Mouse (Mus musculus) CH12.LX (cell line): ENCODE measurements at regions not wholly inside any gene's neighbourhood (a gene's known extent, or its start where the extent isn't known, plus 50 kb on each side); places are given as distances from the start of the nearest gene placed in this dataset.

Experiments used
- DNase-seq: peaks from one replicate; pipeline ENCODE4 v3.0.0-alpha.2; 2013; ENCODE audit errors: extremely low read depth
- H3K27ac ChIP-seq: 2 replicates; pipeline ENCODE4 v1.5.1; 2012; ENCODE audit warnings: low read depth, mild to moderate bottlenecking, control low read depth, moderate library complexity; ENCODE audit not compliant: insufficient read depth
- H3K27me3 ChIP-seq: replicated peaks from 2 replicates; pipeline ENCODE3; 2012; ENCODE audit warnings: inconsistent platforms
- H3K36me3 ChIP-seq, 2 experiments: replicated peaks in 1 of 2; 2 replicates each; pipeline versions ENCODE3 to v1.6.1; 2012; ENCODE audit warnings: inconsistent platforms in 1 of 2, low read length in 1 of 2, mild to moderate bottlenecking in 1 of 2, mixed read lengths in 1 of 2, moderate library complexity in 1 of 2; ENCODE audit not compliant: control insufficient read depth in 1 of 2, insufficient read depth in 1 of 2
- H3K4me1 ChIP-seq, 2 experiments: 2 replicates each; pipeline ENCODE4 v1.6.1; 2012; ENCODE audit warnings: inconsistent platforms in 1 of 2, moderate library complexity in 1 of 2; ENCODE audit not compliant: insufficient read depth in 2 of 2, control insufficient read depth in 1 of 2
- H3K4me2 ChIP-seq: 2 replicates; pipeline ENCODE4 v1.6.1; 2012; ENCODE audit warnings: low read depth, mild to moderate bottlenecking, control low read depth; ENCODE audit not compliant: poor library complexity, insufficient read depth, severe bottlenecking
- H3K4me3 ChIP-seq, 3 experiments: fragments of 150-350 bp in 1 of 3; sonication (generic) in 1 of 3; replicated peaks in 1 of 3; 2 replicates each; pipeline versions ENCODE3 to v1.5.1; 2011 to 2012; ENCODE audit warnings: low read depth in 2 of 3, low read length in 2 of 3, mild to moderate bottlenecking in 2 of 3, moderate library complexity in 2 of 3, control low read depth in 1 of 3, improper control_type of control experiment in 1 of 3, inconsistent platforms in 1 of 3, mixed read lengths in 1 of 3; ENCODE audit not compliant: poor library complexity in 1 of 3
- H3K79me2 ChIP-seq: replicated peaks from 2 replicates; pipeline ENCODE4 v1.6.1; 2012; ENCODE audit warnings: mild to moderate bottlenecking, moderate library complexity; ENCODE audit not compliant: control insufficient read depth, poor library complexity, insufficient read depth, severe bottlenecking; ENCODE audit errors: extremely low read depth
- H3K9ac ChIP-seq: 2 replicates; pipeline ENCODE4 v1.6.1; 2012; ENCODE audit warnings: low read depth, mild to moderate bottlenecking, control low read depth, moderate library complexity; ENCODE audit not compliant: insufficient read depth
- H3K9me3 ChIP-seq: replicated peaks from 2 replicates; pipeline ENCODE3; 2012; ENCODE audit warnings: low read length, inconsistent platforms, mixed read lengths
- BHLHE40 ChIP-seq: IDR thresholded peaks from 2 replicates; pipeline ENCODE4 v1.6.1; 2011; ENCODE audit warnings: mild to moderate bottlenecking, low read depth, low read length, improper control_type of control experiment
- CHD1 ChIP-seq: IDR thresholded peaks from 2 replicates; pipeline ENCODE4 v1.6.1; 2012; ENCODE audit warnings: low read depth, low read length, improper control_type of control experiment, inconsistent platforms
- CHD2 ChIP-seq: IDR thresholded peaks from 2 replicates; pipeline ENCODE4 v1.6.1; 2011; ENCODE audit warnings: low read length, improper control_type of control experiment
- CTCF ChIP-seq, 2 experiments: IDR thresholded peaks in 1 of 2; conservative IDR thresholded peaks in 1 of 2; 2 replicates each; pipeline ENCODE4 v1.5.1; 2011 to 2012; ENCODE audit warnings: low read depth in 2 of 2, low read length in 2 of 2, improper control_type of control experiment in 1 of 2, inconsistent platforms in 1 of 2, mild to moderate bottlenecking in 1 of 2, moderate library complexity in 1 of 2
- E2F4 ChIP-seq: IDR thresholded peaks from 2 replicates; pipeline ENCODE4 v1.6.1; 2011; ENCODE audit warnings: low read depth, low read length, improper control_type of control experiment; ENCODE audit not compliant: insufficient replicate concordance
- EP300 ChIP-seq: IDR thresholded peaks from 2 replicates; pipeline ENCODE4 v1.6.1; 2011; ENCODE audit warnings: low read length, improper control_type of control experiment
- ETS1 ChIP-seq: conservative IDR thresholded peaks from 2 replicates; pipeline ENCODE4 v1.6.1; 2012; ENCODE audit warnings: low read depth, mild to moderate bottlenecking, inconsistent platforms, low read length, improper control_type of control experiment, moderate library complexity
- HCFC1 ChIP-seq: IDR thresholded peaks from 2 replicates; pipeline ENCODE4 v1.6.1; 2012; ENCODE audit warnings: low read depth, mild to moderate bottlenecking, inconsistent platforms, low read length, improper control_type of control experiment
- IRF4 ChIP-seq: IDR thresholded peaks from 2 replicates; pipeline ENCODE4 v1.6.1; 2014; ENCODE audit warnings: low read depth, mild to moderate bottlenecking, inconsistent platforms, low read length, improper control_type of control experiment
- JUN ChIP-seq: IDR thresholded peaks from 2 replicates; pipeline ENCODE4 v1.6.1; 2011; ENCODE audit warnings: low read depth, mild to moderate bottlenecking, low read length, improper control_type of control experiment, moderate library complexity; ENCODE audit not compliant: insufficient read depth
- JUND ChIP-seq: conservative IDR thresholded peaks from 2 replicates; pipeline ENCODE4 v1.6.1; 2011; ENCODE audit warnings: low read depth, low read length, improper control_type of control experiment
- MAFK ChIP-seq: IDR thresholded peaks from 2 replicates; pipeline ENCODE4 v1.6.1; 2011; ENCODE audit warnings: low read length, improper control_type of control experiment; ENCODE audit not compliant: insufficient replicate concordance
- MXI1 ChIP-seq: IDR thresholded peaks from 2 replicates; pipeline ENCODE4 v1.6.1; 2011; ENCODE audit warnings: mild to moderate bottlenecking, low read depth, low read length, improper control_type of control experiment
- NELFE ChIP-seq: IDR thresholded peaks from 2 replicates; pipeline ENCODE4 v1.6.1; 2011; ENCODE audit warnings: low read depth, low read length, improper control_type of control experiment
- PAX5 ChIP-seq: IDR thresholded peaks from 2 replicates; pipeline ENCODE4 v1.6.1; 2012; ENCODE audit warnings: low read length, inconsistent platforms, mixed read lengths
- POLR2A ChIP-seq: IDR thresholded peaks from 2 replicates; pipeline ENCODE4 v1.6.1; 2011; ENCODE audit warnings: low read depth, mild to moderate bottlenecking, improper control_type of control experiment, low read length
- RAD21 ChIP-seq: IDR thresholded peaks from 2 replicates; pipeline ENCODE4 v1.6.1; 2011; ENCODE audit warnings: low read depth, mild to moderate bottlenecking, low read length, improper control_type of control experiment, moderate library complexity
- SMC3 ChIP-seq: IDR thresholded peaks from 2 replicates; pipeline ENCODE4 v1.6.1; 2011; ENCODE audit warnings: low read depth, low read length, improper control_type of control experiment
- UBTF ChIP-seq: IDR thresholded peaks from 2 replicates; pipeline ENCODE4 v1.6.1; 2012; ENCODE audit warnings: low read depth, mild to moderate bottlenecking, inconsistent platforms, low read length, improper control_type of control experiment, moderate library complexity
- USF1 ChIP-seq: IDR thresholded peaks from 2 replicates; pipeline ENCODE4 v1.6.1; 2014; ENCODE audit warnings: low read depth, mild to moderate bottlenecking, inconsistent platforms, low read length, improper control_type of control experiment
- USF2 ChIP-seq: conservative IDR thresholded peaks from 2 replicates; pipeline ENCODE4 v1.6.1; 2011; ENCODE audit warnings: low read depth, low read length, improper control_type of control experiment
- ZKSCAN1 ChIP-seq: IDR thresholded peaks from 2 replicates; pipeline ENCODE4 v1.6.1; 2012; ENCODE audit warnings: low read depth, inconsistent platforms, low read length, improper control_type of control experiment, borderline replicate concordance
- ZMIZ1 ChIP-seq: IDR thresholded peaks from 2 replicates; pipeline ENCODE4 v1.6.1; 2012; ENCODE audit warnings: low read depth, mild to moderate bottlenecking, inconsistent platforms, low read length, improper control_type of control experiment
- dilution Hi-C: fragments of 300-500 bp; cut with MboI; formaldehyde crosslinking; loops from 2 replicates; pipeline ENCODE4 v1.14.3; 2020; ENCODE audit warnings: low sequenced_read_pairs; ENCODE audit not compliant: extremely low pct_unique_long_range_greater_than_20kb, extremely low pct_ligation_motif_present
- in situ Hi-C: fragments of 300-500 bp; cut with MboI; formaldehyde crosslinking; loops from 3 replicates; pipeline ENCODE4 v1.14.3; 2019; ENCODE audit warnings: low sequenced_read_pairs, low pct_ligation_motif_present, low pct_unique_long_range_greater_than_20kb, mixed read lengths

- H3K79me2 ChIP-seq: no peaks in the 10 kb centered on the region
- dilution Hi-C loops: no loop called here
These were observed 299.6 kb downstream of the Rapgef2 start for GRCm38 (mm10) chr3:78986726-78987125.

GRCm38 (mm10) chr3:78981057-78981456 is 305.3 kb downstream of the Rapgef2 start:
- dilution Hi-C loops (no loop called here), in situ Hi-C loops (no loop called here)
- Histone ChIP-seq H3K27ac (no peak overlapping the region), H3K9ac (no peak overlapping the region), H3K79me2 (no peaks in the 10 kb centered on the region), H3K4me3 (no peak overlapping the region), H3K4me1 (no peaks in the 10 kb centered on the region), H3K36me3 (no peaks in the 10 kb centered on the region), H3K9me3 (no peaks in the 10 kb centered on the region), H3K27me3 (no peaks in the 10 kb centered on the region), H3K4me2 (no peak overlapping the region)
- TF ChIP-seq UBTF: no peak
- TF ChIP-seq IRF4: no peak
- TF ChIP-seq POLR2A: no peak
- no peak for TF ChIP-seq CHD2
- TF ChIP-seq MAFK: no peak
- TF ChIP-seq PAX5: no peak
- TF ChIP-seq NELFE: no peak
- no peak for DNase-seq

More at GRCm38 (mm10) chr3:78986726-78987125, 299.6 kb downstream of the Rapgef2 start:
- H3K4me2 ChIP-seq: no peak overlapping the region
- no peak overlapping the region for H3K27ac ChIP-seq
- no peaks in the 10 kb centered on the region for H3K4me1 ChIP-seq
- no peak for DNase-seq
- in situ Hi-C loops: no loop called here
- H3K9me3 ChIP-seq: no peaks in the 10 kb centered on the region
- TF ChIP-seq MXI1 (no peak), E2F4 (no peak), RAD21 (no peak), HCFC1 (no peak), JUND (no peak), ETS1 (no peak), NELFE (no peak), IRF4 (no peak), CTCF (conservative IDR thresholded peaks at IDR 0.05 in 1 of 2, IDR thresholded peaks at IDR 0.05 in 1 of 2; ENCODE audit: low read depth in 2 of 2, low read length in 2 of 2) (no peak), CHD1 (no peak)
- no peak overlapping the region for H3K4me3 ChIP-seq
- H3K27me3 ChIP-seq: no peaks in the 10 kb centered on the region
- no peak overlapping the region for H3K9ac ChIP-seq
- H3K36me3 ChIP-seq: no peaks in the 10 kb centered on the region

GRCm38 (mm10) chr3:78978781-78979180 is 307.5 kb downstream of the Rapgef2 start:
- Histone ChIP-seq H3K9me3 (no peaks in the 10 kb centered on the region), H3K27me3 (no peaks in the 10 kb centered on the region), H3K9ac (no peak overlapping the region)
- no peak for DNase-seq
- TF ChIP-seq CHD1 (no peak), ZKSCAN1 (no peak), BHLHE40 (no peak), JUN (no peak), SMC3 (no peak), HCFC1 (no peak), ZMIZ1 (no peak), USF1 (no peak), JUND (no peak), RAD21 (no peak), USF2 (no peak), EP300 (no peak), ETS1 (no peak), NELFE (no peak)
- TF ChIP-seq, all 38 proteins: peak for 0
- dilution Hi-C loops: no loop called here
- Histone ChIP-seq H3K36me3 (no peaks in the 10 kb centered on the region), H3K4me2 (no peak overlapping the region), H3K79me2 (no peaks in the 10 kb centered on the region), H3K4me3 (no peak overlapping the region), H3K4me1 (no peaks in the 10 kb centered on the region), H3K27ac (no peak overlapping the region)
- in situ Hi-C loops: no loop called here
